Mouse (Mus musculus): ENCODE results near the gene Nckap5. TPM values are rescaled to one million over a fixed set of nuclear protein-coding genes. Genes with fewer than 3 reads are reported as not detected.
"Not testable (repeated sequence)": the region's sequence is repeated elsewhere in the genome, so short reads cannot be mapped to it uniquely, and the experiment has no call there.

Nckap5 gene
- polyA plus RNA-seq, 1 experiment, result 50.4 TPM

GRCm38 (mm10) chr1:126024518-126024917 is 806.1 kb downstream of the Nckap5 start:
- no peaks in the 10 kb centered on the region for H3K4me1 ChIP-seq (ENCODE audit: control insufficient read depth, insufficient read depth, low read length)
- 61% methylated on average over 6 of the region's 6 CpGs for WGBS
- H3K4me3 ChIP-seq (replicated peaks; ENCODE audit: extremely low read depth, low read depth, low read length), result no peak overlapping the region
- no peak for DNase-seq
- TF ChIP-seq CTCF (IDR thresholded peaks at IDR 0.05; ENCODE audit: insufficient read depth, low read length) (no peak), POLR2A (IDR thresholded peaks at IDR 0.05; ENCODE audit: borderline replicate concordance, extremely low read depth, low read depth, low read length) (no peak)

- Histone ChIP-seq H3K4me3 (replicated peaks; ENCODE audit: extremely low read depth, low read depth, low read length) (no peak overlapping the region), H3K4me1 (ENCODE audit: control insufficient read depth, insufficient read depth, low read length) (no peaks in the 10 kb centered on the region)
- 45% methylated on average over 10 of the region's 10 CpGs for WGBS
- no peak for DNase-seq
- TF ChIP-seq POLR2A (IDR thresholded peaks at IDR 0.05; ENCODE audit: borderline replicate concordance, extremely low read depth, low read depth, low read length) (no peak), CTCF (IDR thresholded peaks at IDR 0.05; ENCODE audit: insufficient read depth, low read length) (no peak)
Observed at GRCm38 (mm10) chr1:126022959-126023358, 807.6 kb downstream of the Nckap5 start.

- DNase-seq; H3K4me3 ChIP-seq (replicated peaks; ENCODE audit: extremely low read depth, low read depth, low read length); H3K4me1 ChIP-seq (ENCODE audit: control insufficient read depth, insufficient read depth, low read length): not testable (repeated sequence)
- 68% methylated on average over 6 of the region's 6 CpGs for WGBS
Observed at GRCm38 (mm10) chr1:126018654-126019053, 811.9 kb downstream of the Nckap5 start.

GRCm38 (mm10) chr1:126011661-126012091 is 818.9 kb downstream of the Nckap5 start:
- Histone ChIP-seq H3K4me1 (ENCODE audit: control insufficient read depth, insufficient read depth, low read length) (no peaks in the 10 kb centered on the region), H3K4me3 (replicated peaks; ENCODE audit: extremely low read depth, low read depth, low read length) (no peak overlapping the region)
- TF ChIP-seq POLR2A (IDR thresholded peaks at IDR 0.05; ENCODE audit: borderline replicate concordance, extremely low read depth, low read depth, low read length) (no peak), CTCF (IDR thresholded peaks at IDR 0.05; ENCODE audit: insufficient read depth, low read length) (no peak)
- 92% methylated on average over 5 of the region's 5 CpGs for WGBS
- no peak for DNase-seq

GRCm38 (mm10) chr1:126007571-126007970 is 823.0 kb downstream of the Nckap5 start:
- TF ChIP-seq CTCF (IDR thresholded peaks at IDR 0.05; ENCODE audit: insufficient read depth, low read length) (no peak), POLR2A (IDR thresholded peaks at IDR 0.05; ENCODE audit: borderline replicate concordance, extremely low read depth, low read depth, low read length) (no peak)
- 59% methylated on average over 4 of the region's 4 CpGs for WGBS
- H3K4me1 ChIP-seq (ENCODE audit: control insufficient read depth, insufficient read depth, low read length), result no peaks in the 10 kb centered on the region
- H3K4me3 ChIP-seq (replicated peaks; ENCODE audit: extremely low read depth, low read depth, low read length), result no peak overlapping the region
- no peak for DNase-seq

GRCm38 (mm10) chr1:126005672-126006071 is 824.9 kb downstream of the Nckap5 start:
- Histone ChIP-seq H3K4me3 (replicated peaks; ENCODE audit: extremely low read depth, low read depth, low read length) (no peak overlapping the region), H3K4me1 (ENCODE audit: control insufficient read depth, insufficient read depth, low read length) (no peaks in the 10 kb centered on the region)
- no peak for DNase-seq
- TF ChIP-seq POLR2A (IDR thresholded peaks at IDR 0.05; ENCODE audit: borderline replicate concordance, extremely low read depth, low read depth, low read length), result no peak
- TF ChIP-seq CTCF (IDR thresholded peaks at IDR 0.05; ENCODE audit: insufficient read depth, low read length), result no peak
- 44% methylated on average over 5 of the region's 5 CpGs for WGBS

GRCm38 (mm10) chr1:125996540-125996939 is 834.1 kb downstream of the Nckap5 start:
- DNase-seq, result no peak
- Histone ChIP-seq H3K4me3 (replicated peaks; ENCODE audit: extremely low read depth, low read depth, low read length) (no peak overlapping the region), H3K4me1 (ENCODE audit: control insufficient read depth, insufficient read depth, low read length) (no peaks in the 10 kb centered on the region; the same call in 1 of the 2 replicates)
- WGBS, result 69% methylated on average over 3 of the region's 3 CpGs
- TF ChIP-seq CTCF (IDR thresholded peaks at IDR 0.05; ENCODE audit: insufficient read depth, low read length) (no peak), POLR2A (IDR thresholded peaks at IDR 0.05; ENCODE audit: borderline replicate concordance, extremely low read depth, low read depth, low read length) (no peak)

GRCm38 (mm10) chr1:125987803-125988202 is 842.8 kb downstream of the Nckap5 start:
- H3K4me3 ChIP-seq (replicated peaks; ENCODE audit: extremely low read depth, low read depth, low read length), result no peak overlapping the region
- DNase-seq, result no peak
- TF ChIP-seq CTCF (IDR thresholded peaks at IDR 0.05; ENCODE audit: insufficient read depth, low read length) (no peak), POLR2A (IDR thresholded peaks at IDR 0.05; ENCODE audit: borderline replicate concordance, extremely low read depth, low read depth, low read length) (no peak)
- H3K4me1 ChIP-seq (ENCODE audit: control insufficient read depth, insufficient read depth, low read length), result peaks cover 4% of the 10 kb centered on the region
- WGBS, result 79% methylated on average over 3 of the region's 3 CpGs

GRCm38 (mm10) chr1:125984570-125984969 is 846.0 kb downstream of the Nckap5 start:
- TF ChIP-seq POLR2A (IDR thresholded peaks at IDR 0.05; ENCODE audit: borderline replicate concordance, extremely low read depth, low read depth, low read length) (no peak), CTCF (IDR thresholded peaks at IDR 0.05; ENCODE audit: insufficient read depth, low read length) (no peak)

GRCm38 (mm10) chr1:125974649-125975048 is 856.0 kb downstream of the Nckap5 start:
- TF ChIP-seq POLR2A (IDR thresholded peaks at IDR 0.05; ENCODE audit: borderline replicate concordance, extremely low read depth, low read depth, low read length) (no peak), CTCF (IDR thresholded peaks at IDR 0.05; ENCODE audit: insufficient read depth, low read length) (no peak)
- no peak for DNase-seq
- Histone ChIP-seq H3K4me1 (ENCODE audit: control insufficient read depth, insufficient read depth, low read length) (no peaks in the 10 kb centered on the region), H3K4me3 (replicated peaks; ENCODE audit: extremely low read depth, low read depth, low read length) (no peak overlapping the region)
- WGBS, result 86% methylated on average over 3 of the region's 3 CpGs

More at GRCm38 (mm10) chr1:125984570-125984969, 846.0 kb downstream of the Nckap5 start:
- no peak for DNase-seq
- H3K4me1 ChIP-seq (ENCODE audit: control insufficient read depth, insufficient read depth, low read length), result peaks cover 4% of the 10 kb centered on the region
- WGBS, result 50% methylated on average over 2 of the region's 2 CpGs
- H3K4me3 ChIP-seq (replicated peaks; ENCODE audit: extremely low read depth, low read depth, low read length), result no peak overlapping the region
